Mouse (Mus musculus) limb, embryonic 11.5 days (tissue): ENCODE data around the gene Ccdc51. TPM values are rescaled to one million over a fixed set of nuclear protein-coding genes. Genes with fewer than 3 reads are reported as not detected.
A peak's percentile ranks its signal among the peaks of the same experiment; 100 is the strongest.

Experiments
- ATAC-seq: fragments of 200-750 bp; cut with Nextera tagmentation; 2 replicates; pipeline ENCODE4 v1.8.0; 2017; ENCODE audit warnings: low read depth; ENCODE audit not compliant: insufficient number of reproducible peaks, low FRiP score, low TSS enrichment
- DNase-seq: peaks from one replicate; pipeline ENCODE4 v3.0.0-alpha.2; 2015; ENCODE audit warnings: low spot score
- H3K27ac ChIP-seq: fragments of 300-500 bp; sonication (generic); replicated peaks from 2 replicates; pipeline ENCODE4 v1.5.1; 2014; ENCODE audit warnings: low read depth, mild to moderate bottlenecking, low read length
- H3K27me3 ChIP-seq: fragments of 300-500 bp; sonication (generic); 2 replicates; pipeline ENCODE4 v1.6.1; 2014; ENCODE audit warnings: mild to moderate bottlenecking, low read length, mixed read lengths; ENCODE audit not compliant: control insufficient read depth, insufficient read depth
- H3K36me3 ChIP-seq: fragments of 300-500 bp; sonication (generic); 2 replicates; pipeline ENCODE4 v1.6.1; 2014; ENCODE audit warnings: mild to moderate bottlenecking, low read length, moderate library complexity, mixed read lengths; ENCODE audit not compliant: control insufficient read depth, insufficient read depth
- H3K4me1 ChIP-seq: fragments of 300-500 bp; sonication (generic); 2 replicates; pipeline ENCODE4 v1.6.1; 2014; ENCODE audit warnings: low read length, mixed read lengths; ENCODE audit not compliant: control insufficient read depth, insufficient read depth
- H3K4me2 ChIP-seq: fragments of 300-500 bp; sonication (generic); 2 replicates; pipeline ENCODE4 v1.6.1; 2014; ENCODE audit warnings: low read depth, mild to moderate bottlenecking, moderate library complexity; ENCODE audit not compliant: severe bottlenecking
- H3K4me3 ChIP-seq: fragments of 300-500 bp; sonication (generic); 2 replicates; pipeline ENCODE4 v1.5.1; 2014; ENCODE audit warnings: low read depth, low read length
- H3K9ac ChIP-seq: fragments of 300-500 bp; sonication (generic); 2 replicates; pipeline ENCODE4 v1.6.1; 2014; ENCODE audit warnings: mild to moderate bottlenecking, low read length
- H3K9me3 ChIP-seq: fragments of 300-500 bp; sonication (generic); 2 replicates; pipeline ENCODE4 v1.6.1; 2016; ENCODE audit warnings: low read length; ENCODE audit not compliant: control insufficient read depth
- WGBS: fragments of 180-500 bp; shearing (Covaris S2); extraction: QIAGEN DNeasy Blood & Tissue Kit; methylation state at CpG from one replicate; pipeline ENCODE4 v1.1.7; 2014; 5-methylcytosine and 5-hydroxymethylcytosine counted together
- polyA plus RNA-seq: library from polyadenylated mRNA; unstranded; fragments of >200 nt; fragmentation: Nextera tagmentation; extraction: Ambion mirVana; gene quantifications from 2 replicates; pipeline ENCODE4 v1.2.1, GENCODE M21; 2014

The Ccdc51 gene
- polyA plus RNA-seq, 1 experiment from 2014 or later: 14.9 TPM

DNA sequence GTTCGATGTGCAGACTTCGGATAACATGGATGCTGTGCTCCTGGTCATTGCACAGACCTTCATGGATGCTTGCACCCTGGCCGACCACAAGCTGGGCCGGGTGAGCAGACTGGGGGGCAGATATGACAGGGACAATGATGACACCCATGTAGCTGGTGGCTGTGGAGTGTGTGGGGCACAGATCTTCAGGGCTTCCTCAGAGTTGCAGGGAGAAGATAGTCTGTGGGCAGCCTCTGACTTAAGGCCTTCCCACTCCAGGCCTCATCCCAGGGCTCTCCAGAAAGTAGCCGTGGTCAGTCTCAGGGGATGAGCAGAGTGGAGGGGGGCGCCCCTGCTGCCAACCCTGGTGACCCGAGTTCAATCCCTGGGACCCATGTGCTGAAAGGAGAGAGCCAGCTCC lies 32.6 kb downstream of the Ccdc51 start:
- H3K27me3 ChIP-seq: no peaks in the 10 kb centered on the region
- no peak for ATAC-seq
- WGBS: 87% methylated on average over 7 of the region's 7 CpGs
- no peak overlapping the region for H3K4me2 ChIP-seq
- H3K36me3 ChIP-seq: peaks cover 43% of the 10 kb centered on the region
- no peaks in the 10 kb centered on the region for H3K9me3 ChIP-seq
- no peak overlapping the region for H3K4me3 ChIP-seq
- no peaks in the 10 kb centered on the region for H3K4me1 ChIP-seq
- no peak for DNase-seq
- H3K9ac ChIP-seq: no peak overlapping the region
- no peak overlapping the region for H3K27ac ChIP-seq

- H3K9me3 ChIP-seq: no peaks in the 10 kb centered on the region
- no peaks in the 10 kb centered on the region for H3K27me3 ChIP-seq
- H3K36me3 ChIP-seq: peaks cover 34% of the 10 kb centered on the region
- WGBS: 94% methylated on average over 10 of the region's 10 CpGs
- ATAC-seq (no peak), DNase-seq (no peak)
- no peak overlapping the region for H3K4me3 ChIP-seq
- no peaks in the 10 kb centered on the region for H3K4me1 ChIP-seq
- no peak overlapping the region for H3K9ac ChIP-seq
- no peak overlapping the region for H3K27ac ChIP-seq
- no peak overlapping the region for H3K4me2 ChIP-seq
Measured at GRCm38 (mm10) chr9:109116205-109116604, 33.9 kb downstream of the Ccdc51 start.

- Histone ChIP-seq H3K9ac (no peak overlapping the region), H3K9me3 (no peaks in the 10 kb centered on the region), H3K4me3 (no peak overlapping the region), H3K4me1 (no peaks in the 10 kb centered on the region), H3K36me3 (peaks cover 20% of the 10 kb centered on the region), H3K27ac (no peak overlapping the region), H3K27me3 (no peaks in the 10 kb centered on the region), H3K4me2 (no peak overlapping the region)
- no peak for ATAC-seq
- WGBS: 98% methylated on average over 4 of the region's 4 CpGs
- no peak for DNase-seq
Measured at GRCm38 (mm10) chr9:109118106-109118505, 35.8 kb downstream of the Ccdc51 start.

- H3K4me1 ChIP-seq: no peaks in the 10 kb centered on the region
- H3K9ac ChIP-seq: no peak overlapping the region
- no peak for DNase-seq
- no peak overlapping the region for H3K27ac ChIP-seq
- no peak for ATAC-seq
- no peaks in the 10 kb centered on the region for H3K27me3 ChIP-seq
- H3K36me3 ChIP-seq: peaks cover 12% of the 10 kb centered on the region
- WGBS: 94% methylated on average over 9 of the region's 9 CpGs
- no peak overlapping the region for H3K4me2 ChIP-seq
- H3K9me3 ChIP-seq: no peaks in the 10 kb centered on the region
- H3K4me3 ChIP-seq: no peak overlapping the region
Measured at GRCm38 (mm10) chr9:109119571-109119970, 37.3 kb downstream of the Ccdc51 start.

DNA sequence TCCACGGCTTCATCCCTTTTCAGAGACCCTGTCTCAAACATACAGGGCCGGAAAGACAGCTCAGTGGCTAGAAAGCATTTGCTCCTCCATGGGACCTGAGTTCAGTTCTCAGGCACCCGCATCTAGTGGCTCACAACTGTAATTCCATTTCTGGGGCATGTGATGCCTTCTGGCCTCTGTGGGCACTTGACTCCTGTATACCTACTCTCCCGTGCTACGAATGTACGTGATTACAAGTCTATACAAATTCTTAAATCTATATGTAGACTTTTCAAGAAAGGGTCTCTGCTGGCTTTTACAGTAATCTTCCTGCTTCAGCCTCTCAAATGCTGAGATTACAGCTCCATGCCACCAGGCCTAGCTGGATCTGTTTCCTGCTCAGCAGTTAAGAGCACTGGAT lies 38.7 kb downstream of the Ccdc51 start:
- no peak overlapping the region for H3K9ac ChIP-seq
- 90% methylated on average over 6 of the region's 6 CpGs for WGBS

DNA sequence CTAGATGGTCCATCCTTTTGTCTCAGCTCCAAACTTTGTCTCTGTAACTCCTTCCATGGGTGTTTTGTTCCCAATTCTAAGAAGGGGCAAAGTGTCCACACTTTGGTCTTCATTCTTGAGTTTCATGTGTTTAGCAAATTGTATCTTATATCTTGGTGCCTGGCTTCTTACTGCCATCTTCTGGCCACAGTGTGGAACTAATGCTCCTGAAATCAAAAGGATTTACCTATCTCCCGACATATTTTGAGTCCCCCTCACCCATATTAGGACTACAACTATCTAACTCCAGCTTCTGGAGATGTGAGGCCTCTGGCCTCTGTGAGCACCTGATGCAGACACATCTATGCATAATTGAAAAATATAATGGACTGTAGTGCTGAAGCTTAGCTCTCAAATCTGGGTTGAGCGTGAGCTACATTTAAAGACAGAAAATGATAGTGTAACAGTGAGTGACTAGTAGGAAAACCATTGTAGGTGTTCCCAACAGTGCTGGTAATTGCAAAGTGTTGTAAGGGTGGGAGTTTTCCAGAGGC lies 40.3 kb downstream of the Ccdc51 start:
- Histone ChIP-seq H3K36me3 (peaks cover 3% of the 10 kb centered on the region; the same call in 1 of the 2 replicates), H3K4me2 (no peak overlapping the region), H3K9me3 (no peaks in the 10 kb centered on the region), H3K4me3 (no peak overlapping the region), H3K27ac (no peak overlapping the region), H3K27me3 (no peaks in the 10 kb centered on the region), H3K9ac (no peak overlapping the region), H3K4me1 (no peaks in the 10 kb centered on the region)
- ATAC-seq (no peak), DNase-seq (peak; percentile 47)
- 48% methylated on average over 2 of the region's 2 CpGs for WGBS

More for the DNA sequence above, 38.7 kb downstream of the Ccdc51 start:
- no peak for ATAC-seq
- no peaks in the 10 kb centered on the region for H3K4me1 ChIP-seq
- DNase-seq: no peak
- H3K4me2 ChIP-seq: no peak overlapping the region
- no peak overlapping the region for H3K27ac ChIP-seq
- peaks cover 6% of the 10 kb centered on the region for H3K36me3 ChIP-seq
- no peak overlapping the region for H3K4me3 ChIP-seq
- no peaks in the 10 kb centered on the region for H3K9me3 ChIP-seq
- H3K27me3 ChIP-seq: no peaks in the 10 kb centered on the region

- DNase-seq: no peak
- Histone ChIP-seq H3K9me3 (no peaks in the 10 kb centered on the region), H3K4me1 (no peaks in the 10 kb centered on the region), H3K4me3 (no peak overlapping the region), H3K27ac (no peak overlapping the region), H3K9ac (no peak overlapping the region), H3K4me2 (no peak overlapping the region), H3K36me3 (peaks cover 3% of the 10 kb centered on the region; the same call in 1 of the 2 replicates), H3K27me3 (no peaks in the 10 kb centered on the region)
- no peak for ATAC-seq
- 55% methylated on average over 6 of the region's 6 CpGs for WGBS
Measured at GRCm38 (mm10) chr9:109123266-109123665, 41.0 kb downstream of the Ccdc51 start.

DNA sequence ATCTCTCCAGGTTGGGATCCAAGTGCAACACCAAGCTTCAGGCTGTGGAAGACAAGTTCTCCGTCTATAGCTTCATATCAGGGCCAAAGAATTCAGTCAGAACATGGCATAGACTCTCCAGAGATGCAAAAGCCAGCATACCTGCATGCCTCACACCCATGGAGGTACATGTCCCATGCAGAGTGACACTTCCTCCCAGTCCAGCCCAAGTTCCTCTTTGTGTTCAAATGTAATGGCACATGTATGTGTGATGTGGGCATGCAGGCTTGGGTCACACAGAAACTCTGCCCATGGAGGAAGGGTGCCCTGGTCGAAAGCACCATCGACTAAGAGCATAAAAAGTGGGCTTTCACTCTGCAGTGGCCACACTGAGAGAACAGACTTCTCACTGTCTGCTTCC lies 41.9 kb downstream of the Ccdc51 start:
- Histone ChIP-seq H3K36me3 (no peaks in the 10 kb centered on the region; the same call in 1 of the 2 replicates), H3K9ac (no peak overlapping the region), H3K27ac (no peak overlapping the region), H3K4me3 (no peak overlapping the region), H3K9me3 (no peaks in the 10 kb centered on the region), H3K4me2 (no peak overlapping the region), H3K4me1 (no peaks in the 10 kb centered on the region), H3K27me3 (no peaks in the 10 kb centered on the region)
- 85% methylated on average over 3 of the region's 3 CpGs for WGBS
- no peak for ATAC-seq
- no peak for DNase-seq

DNA sequence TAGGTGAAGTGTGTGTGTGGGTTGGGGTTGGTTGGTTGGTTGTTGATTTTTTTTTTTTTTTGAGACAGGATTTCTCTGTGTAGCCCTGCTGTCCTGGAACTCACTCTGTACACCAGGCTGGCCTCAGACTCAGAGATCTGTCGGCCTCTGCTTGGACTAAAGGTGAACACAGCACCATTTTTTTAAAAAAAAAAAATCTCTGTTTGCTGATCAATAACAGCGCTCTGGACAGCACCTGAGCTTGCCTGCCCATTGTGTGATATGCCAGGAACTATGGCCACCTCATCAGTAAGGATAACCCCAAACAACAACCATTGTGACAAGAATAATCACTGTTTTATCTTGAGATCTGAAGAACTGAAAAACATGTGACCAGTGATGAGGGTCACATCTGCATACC lies 42.8 kb downstream of the Ccdc51 start:
- ATAC-seq: no peak
- Histone ChIP-seq H3K27ac (no peak overlapping the region), H3K36me3 (no peaks in the 10 kb centered on the region)

More for the DNA sequence above, 42.8 kb downstream of the Ccdc51 start:
- Histone ChIP-seq H3K9me3 (no peaks in the 10 kb centered on the region), H3K4me1 (no peaks in the 10 kb centered on the region), H3K4me3 (no peak overlapping the region), H3K9ac (no peak overlapping the region), H3K27me3 (no peaks in the 10 kb centered on the region), H3K4me2 (no peak overlapping the region)
- no peak for DNase-seq
- WGBS: 83% methylated on average over 2 of the region's 2 CpGs
